Mouse (Mus musculus): Measurements from ENCODE around the gene Cotl1. TPM values are rescaled to one million over a fixed set of nuclear protein-coding genes. Genes with fewer than 3 reads are reported as not detected.
"Not testable (repeated sequence)": the region's sequence is repeated elsewhere in the genome, so short reads cannot be mapped to it uniquely, and the experiment has no call there.

Gene Cotl1
- polyA plus RNA-seq, 1 experiment: 427 TPM

GRCm38 (mm10) chr8:119854035-119854434 is 13.7 kb upstream of the Cotl1 start:
- Histone ChIP-seq H3K36me3 (ENCODE audit: control insufficient read depth, insufficient read depth, low read length) (no peaks in the 10 kb centered on the region), H3K4me1 (ENCODE audit: control insufficient read depth, insufficient read depth, low read length) (peaks cover 11% of the 10 kb centered on the region), H3K27ac (ENCODE audit: insufficient read depth, low read depth, low read length) (no peak overlapping the region), H3K4me3 (ENCODE audit: insufficient read depth, low read depth, low read length) (no peak overlapping the region), H3K27me3 (replicated peaks; ENCODE audit: control insufficient read depth, insufficient read depth, low read length) (no peaks in the 10 kb centered on the region)
- no peak for TF ChIP-seq CTCF (conservative IDR thresholded peaks at IDR 0.05; ENCODE audit: insufficient read depth, insufficient read length, low read depth, low read length)
- no peak for TF ChIP-seq POLR2A (IDR thresholded peaks at IDR 0.05; ENCODE audit: low read depth, low read length)
- 66% methylated on average over 5 of the region's 5 CpGs for WGBS
- DNase-seq: no peak

- no peak for DNase-seq
- no peak overlapping the region for H3K27ac ChIP-seq (ENCODE audit: insufficient read depth, low read depth, low read length)
- TF ChIP-seq CTCF (conservative IDR thresholded peaks at IDR 0.05; ENCODE audit: insufficient read depth, insufficient read length, low read depth, low read length) (no peak), POLR2A (IDR thresholded peaks at IDR 0.05; ENCODE audit: low read depth, low read length) (no peak)
- peaks cover 11% of the 10 kb centered on the region for H3K4me1 ChIP-seq (ENCODE audit: control insufficient read depth, insufficient read depth, low read length)
- H3K36me3 ChIP-seq (ENCODE audit: control insufficient read depth, insufficient read depth, low read length): no peaks in the 10 kb centered on the region
- WGBS: 88% methylated on average over 8 of the region's 8 CpGs
- no peaks in the 10 kb centered on the region for H3K27me3 ChIP-seq (replicated peaks; ENCODE audit: control insufficient read depth, insufficient read depth, low read length)
- H3K4me3 ChIP-seq (ENCODE audit: insufficient read depth, low read depth, low read length): no peak overlapping the region
These were observed 13.2 kb upstream of the Cotl1 start for GRCm38 (mm10) chr8:119853521-119853920.

DNA sequence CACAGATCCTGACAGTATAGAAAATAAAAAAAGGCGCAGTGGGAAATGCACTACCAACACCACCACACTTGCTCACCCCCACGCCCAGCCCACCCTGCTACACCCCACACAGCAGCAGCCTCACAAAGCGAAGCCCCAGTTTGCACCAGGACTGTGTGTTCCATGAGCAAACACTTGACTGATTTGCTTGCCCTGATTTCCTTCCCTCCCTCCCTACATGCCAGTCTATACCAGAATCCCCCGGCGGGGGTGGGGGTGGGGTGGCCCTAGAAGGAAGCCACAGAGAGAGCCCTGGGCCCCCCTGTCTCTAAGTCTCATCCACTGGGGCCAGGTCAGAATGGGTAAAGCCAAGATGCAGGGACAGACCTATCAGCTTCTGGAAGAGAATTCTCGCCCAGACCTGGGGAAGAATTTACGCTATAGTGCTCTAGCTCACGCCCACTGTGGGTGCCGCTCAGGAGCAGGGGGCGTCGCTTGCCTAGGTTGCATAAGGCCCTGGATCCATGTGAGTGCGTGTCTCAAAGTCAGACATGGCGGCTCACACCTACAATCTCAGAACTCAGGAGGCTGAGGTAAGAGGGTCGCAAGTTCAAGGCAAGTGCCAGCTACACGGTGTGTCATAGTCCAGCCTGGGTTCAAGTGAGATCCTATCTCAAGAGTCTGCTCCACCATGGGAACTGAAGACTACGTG is 7.0 kb upstream of the Cotl1 start:
- 84% methylated on average over 16 of the region's 16 CpGs for WGBS
- H3K4me1 ChIP-seq (ENCODE audit: control insufficient read depth, insufficient read depth, low read length): peaks cover 4% of the 10 kb centered on the region; the same call in 1 of the 2 replicates
- no peak overlapping the region for H3K4me3 ChIP-seq (ENCODE audit: insufficient read depth, low read depth, low read length)
- no peaks in the 10 kb centered on the region for H3K36me3 ChIP-seq (ENCODE audit: control insufficient read depth, insufficient read depth, low read length)
- no peak for DNase-seq
- TF ChIP-seq CTCF (conservative IDR thresholded peaks at IDR 0.05; ENCODE audit: insufficient read depth, insufficient read length, low read depth, low read length) (no peak), POLR2A (IDR thresholded peaks at IDR 0.05; ENCODE audit: low read depth, low read length) (no peak)
- H3K27ac ChIP-seq (ENCODE audit: insufficient read depth, low read depth, low read length): no peak overlapping the region
- no peaks in the 10 kb centered on the region for H3K27me3 ChIP-seq (replicated peaks; ENCODE audit: control insufficient read depth, insufficient read depth, low read length)

DNA sequence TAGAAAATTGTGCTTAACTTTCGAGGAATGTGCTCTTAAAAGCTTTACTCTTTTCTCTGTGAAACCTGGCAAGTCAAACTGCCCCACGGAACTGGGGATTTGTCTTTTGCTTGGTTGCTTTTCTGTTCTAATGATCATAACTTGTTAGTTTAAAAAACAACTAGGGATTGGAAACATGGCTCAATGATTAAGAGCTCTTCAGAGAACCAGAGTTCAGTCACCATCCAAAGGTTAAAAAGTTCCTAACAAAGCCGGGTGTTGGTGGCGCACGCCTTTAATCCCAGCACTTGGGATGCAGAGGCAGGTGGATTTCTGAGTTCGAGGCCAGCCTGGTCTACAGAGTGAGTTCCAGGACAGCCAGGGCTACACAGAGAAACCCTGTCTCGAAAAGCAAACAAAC is 5.4 kb upstream of the Cotl1 start:
- 55% methylated on average over 7 of the region's 7 CpGs for WGBS
- H3K27ac ChIP-seq (ENCODE audit: insufficient read depth, low read depth, low read length); H3K4me3 ChIP-seq (ENCODE audit: insufficient read depth, low read depth, low read length); H3K36me3 ChIP-seq (ENCODE audit: control insufficient read depth, insufficient read depth, low read length); H3K27me3 ChIP-seq (replicated peaks; ENCODE audit: control insufficient read depth, insufficient read depth, low read length): not testable (repeated sequence)
- peaks cover 13% of the 10 kb centered on the region; the same call in 1 of the 2 replicates for H3K4me1 ChIP-seq (ENCODE audit: control insufficient read depth, insufficient read depth, low read length)
- DNase-seq: peak; percentile 86

- no peaks in the 10 kb centered on the region for H3K27me3 ChIP-seq (replicated peaks; ENCODE audit: control insufficient read depth, insufficient read depth, low read length)
- H3K4me3 ChIP-seq (ENCODE audit: insufficient read depth, low read depth, low read length): no peak overlapping the region
- no peak for DNase-seq
- H3K36me3 ChIP-seq (ENCODE audit: control insufficient read depth, insufficient read depth, low read length): no peaks in the 10 kb centered on the region
- no peak overlapping the region for H3K27ac ChIP-seq (ENCODE audit: insufficient read depth, low read depth, low read length)
- H3K4me1 ChIP-seq (ENCODE audit: control insufficient read depth, insufficient read depth, low read length): peaks cover 14% of the 10 kb centered on the region; the same call in 1 of the 2 replicates
- TF ChIP-seq POLR2A (IDR thresholded peaks at IDR 0.05; ENCODE audit: low read depth, low read length): no peak
- no peak for TF ChIP-seq CTCF (conservative IDR thresholded peaks at IDR 0.05; ENCODE audit: insufficient read depth, insufficient read length, low read depth, low read length)
- 24% methylated on average over 8 of the region's 8 CpGs for WGBS
These were observed 4.2 kb upstream of the Cotl1 start for GRCm38 (mm10) chr8:119844577-119844976.

- H3K27me3 ChIP-seq (replicated peaks; ENCODE audit: control insufficient read depth, insufficient read depth, low read length): no peaks in the 10 kb centered on the region
- TF ChIP-seq CTCF (conservative IDR thresholded peaks at IDR 0.05; ENCODE audit: insufficient read depth, insufficient read length, low read depth, low read length): peak; percentile 79
- TF ChIP-seq POLR2A (IDR thresholded peaks at IDR 0.05; ENCODE audit: low read depth, low read length): no peak
- H3K36me3 ChIP-seq (ENCODE audit: control insufficient read depth, insufficient read depth, low read length): no peaks in the 10 kb centered on the region
- peak; percentile 89 for DNase-seq
- H3K27ac ChIP-seq (ENCODE audit: insufficient read depth, low read depth, low read length): no peak overlapping the region
- WGBS: 2% methylated on average over 4 of the region's 4 CpGs
- no peak overlapping the region for H3K4me3 ChIP-seq (ENCODE audit: insufficient read depth, low read depth, low read length)
- peaks cover 19% of the 10 kb centered on the region; the same call in 1 of the 2 replicates for H3K4me1 ChIP-seq (ENCODE audit: control insufficient read depth, insufficient read depth, low read length)
These were observed 3.1 kb upstream of the Cotl1 start for GRCm38 (mm10) chr8:119843444-119843843.

DNA sequence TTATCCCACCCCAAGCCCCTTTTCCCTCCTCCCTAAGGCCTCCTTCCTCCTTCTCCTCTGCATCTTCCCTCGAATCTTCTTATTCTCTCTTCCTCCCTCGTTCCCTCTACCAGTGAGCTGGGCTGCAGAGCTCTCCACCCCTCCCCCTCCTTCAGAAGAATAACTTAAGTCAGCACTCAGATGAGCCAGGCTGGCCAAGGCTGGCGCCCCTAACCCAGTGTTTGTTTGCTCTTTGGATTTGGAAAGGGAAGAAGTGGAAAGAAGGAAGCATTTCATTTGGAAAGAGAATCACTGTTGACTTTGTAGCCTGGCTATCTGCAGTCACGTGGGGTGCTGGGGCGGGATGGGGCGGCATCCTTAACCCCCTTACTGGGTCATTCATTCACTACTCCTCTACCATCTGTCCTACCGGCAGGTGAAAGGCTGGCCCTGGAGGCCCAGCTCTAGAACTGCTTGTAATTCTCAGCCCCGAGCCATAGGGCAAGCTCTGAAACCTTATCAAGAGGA is 614 bp upstream of the Cotl1 start:
- WGBS: 31% methylated on average over 8 of the region's 8 CpGs
- H3K4me1 ChIP-seq (ENCODE audit: control insufficient read depth, insufficient read depth, low read length): peaks cover 23% of the 10 kb centered on the region
- no peaks in the 10 kb centered on the region for H3K27me3 ChIP-seq (replicated peaks; ENCODE audit: control insufficient read depth, insufficient read depth, low read length)
- H3K36me3 ChIP-seq (ENCODE audit: control insufficient read depth, insufficient read depth, low read length): no peaks in the 10 kb centered on the region
- DNase-seq: peak; percentile 89
- peak overlapping the region; percentile 87 for H3K27ac ChIP-seq (ENCODE audit: insufficient read depth, low read depth, low read length)
- H3K4me3 ChIP-seq (ENCODE audit: insufficient read depth, low read depth, low read length): peak overlapping the region; percentile 97
- TF ChIP-seq CTCF (conservative IDR thresholded peaks at IDR 0.05; ENCODE audit: insufficient read depth, insufficient read length, low read depth, low read length) (no peak), POLR2A (IDR thresholded peaks at IDR 0.05; ENCODE audit: low read depth, low read length) (no peak)

Data from kidney, adult 2 months (tissue).